In the genomic region with DNA sequence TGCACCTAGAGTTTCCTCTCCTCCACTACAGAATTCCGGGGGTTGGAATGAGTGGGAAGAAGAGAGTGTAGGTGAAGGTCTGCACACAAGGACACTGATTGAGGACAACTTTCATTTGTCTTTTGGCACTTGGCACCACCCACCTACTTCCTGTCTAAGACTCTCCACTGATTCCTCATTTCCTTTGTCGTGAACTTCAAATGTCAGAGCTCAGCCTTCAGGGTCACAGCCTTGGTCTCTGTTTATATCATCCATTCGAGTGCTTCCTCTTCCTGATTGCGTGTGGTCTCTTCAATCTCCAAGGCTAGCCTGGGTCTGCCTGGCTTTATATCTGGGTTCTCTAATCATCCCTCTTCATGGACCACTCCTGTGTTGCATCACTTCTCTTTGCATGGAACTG, we compare ENCODE assay signal across 31 mouse cellular contexts. TPM values are rescaled to one million over a fixed set of nuclear protein-coding genes. Genes with fewer than 3 reads are reported as not detected.
DNase-seq lines count a peak whose midpoint lies in the region; ATAC-seq and TF ChIP-seq lines count a peak whose summit lies in the region.
"Had no signal": no experiment of that assay in that cellular context is flagged by ENCODE, and none has a peak within 500 bp of the region (broad histone marks: within the 10 kb centered on the region; RNA-seq: fewer than 3 reads in every experiment).

No protein-coding gene starts in this region.

- H3K9ac ChIP-seq in lung, embryonic 14.5 days = no peak overlapping the region
- H3K9ac ChIP-seq: embryonic facial prominence, embryonic 13.5 days; forebrain, embryonic 12.5 days; forebrain, embryonic 15.5 days; heart, embryonic 12.5 days; heart, embryonic 15.5 days; hindbrain, embryonic 13.5 days; intestine, embryonic 15.5 days had no signal

- 41% methylated on average over 4 of the region's 4 CpGs for WGBS in lung, embryonic 14.5 days

- no peak overlapping the region for H3K27ac ChIP-seq in lung, embryonic 14.5 days (ENCODE audit: low read depth)
- H3K27ac ChIP-seq: embryonic facial prominence, embryonic 10.5 days; embryonic facial prominence, embryonic 13.5 days; forebrain, embryonic 12.5 days; forebrain, embryonic 15.5 days; heart, embryonic 15.5 days; hindbrain, embryonic 10.5 days; hindbrain, embryonic 13.5 days; intestine, embryonic 15.5 days had no signal

- DNase-seq in adrenal gland, adult 8-10 months = peak; percentile 30
- no peak for DNase-seq in adrenal gland, postnatal 4 days (ENCODE audit: low spot score in 2 of 2)
- peak; percentile 51 for DNase-seq in lung, embryonic 14.5 days
- no peak for DNase-seq in lung, postnatal 25 days (ENCODE audit: low spot score)
- peak; percentile 60 for DNase-seq in adrenal gland, postnatal 14 days
- DNase-seq in ovary, postnatal 10 days (ENCODE audit: low spot score) = no peak
- DNase-seq: B cell, adult 2 months; cerebellum, adult 11-12 months; cerebellum, adult 8-10 months; cerebellum, postnatal 36 days; embryo, embryonic 11 days; gastrocnemius, postnatal 25 days; heart, adult 18-20 months; heart, postnatal 10 days; heart, postnatal 36 days had no signal

- H3K27me3 ChIP-seq in lung, embryonic 14.5 days (ENCODE audit: insufficient read depth, low read length) = no peaks in the 10 kb centered on the region
- H3K27me3 ChIP-seq: CH12.LX; embryonic facial prominence, embryonic 13.5 days; forebrain, embryonic 12.5 days; forebrain, embryonic 15.5 days; heart, embryonic 12.5 days; hindbrain, embryonic 13.5 days; intestine, embryonic 15.5 days had no signal

- ATAC-seq in lung, embryonic 14.5 days (ENCODE audit: insufficient read depth) = peak; percentile 24; the same call in 1 of the 2 replicates
- ATAC-seq: forebrain, embryonic 15.5 days; hindbrain, embryonic 16.5 days; intestine, embryonic 15.5 days; Patski had no signal

- no peaks in the 10 kb centered on the region for H3K36me3 ChIP-seq in lung, embryonic 14.5 days (ENCODE audit: insufficient read depth)
- H3K36me3 ChIP-seq: embryonic facial prominence, embryonic 10.5 days; embryonic facial prominence, embryonic 13.5 days; forebrain, embryonic 12.5 days; forebrain, embryonic 15.5 days; G1E; heart, embryonic 12.5 days; heart, embryonic 15.5 days; hindbrain, embryonic 10.5 days; hindbrain, embryonic 13.5 days; intestine, embryonic 15.5 days had no signal

- H3K4me1 ChIP-seq in lung, embryonic 14.5 days (ENCODE audit: insufficient read depth) = no peaks in the 10 kb centered on the region
- H3K4me1 ChIP-seq: embryonic facial prominence, embryonic 10.5 days; embryonic facial prominence, embryonic 13.5 days; forebrain, embryonic 12.5 days; heart, embryonic 12.5 days; heart, embryonic 15.5 days; hindbrain, embryonic 10.5 days; intestine, embryonic 15.5 days had no signal

- no peak for TF ChIP-seq CTCF in lung, embryonic 14.5 days (IDR thresholded peaks at IDR 0.05; ENCODE audit: low read depth)

- H3K4me2 ChIP-seq in lung, embryonic 14.5 days = no peak overlapping the region
- H3K4me2 ChIP-seq: embryonic facial prominence, embryonic 13.5 days; forebrain, embryonic 12.5 days; forebrain, embryonic 15.5 days; heart, embryonic 12.5 days; heart, embryonic 15.5 days; hindbrain, embryonic 13.5 days; intestine, embryonic 15.5 days had no signal

- no peak overlapping the region for H3K4me3 ChIP-seq in lung, embryonic 14.5 days (ENCODE audit: low read depth, low read length)
- H3K4me3 ChIP-seq: embryonic facial prominence, embryonic 10.5 days; embryonic facial prominence, embryonic 13.5 days; erythroblast, embryonic 14.5 days; forebrain, embryonic 12.5 days; forebrain, embryonic 15.5 days; heart, embryonic 12.5 days; heart, embryonic 15.5 days; hindbrain, embryonic 10.5 days; hindbrain, embryonic 13.5 days; intestine, embryonic 15.5 days had no signal

- H3K9me3 ChIP-seq in lung, embryonic 14.5 days (ENCODE audit: low read depth, low read length) = no peaks in the 10 kb centered on the region
- H3K9me3 ChIP-seq: embryonic facial prominence, embryonic 10.5 days; forebrain, embryonic 15.5 days; heart, embryonic 15.5 days; hindbrain, embryonic 13.5 days; intestine, embryonic 15.5 days had no signal

RNA-seq across cellular contexts. Expression of gene Gjb5, which starts 37.6 kb away (rescaled TPM):
- total RNA-seq in adrenal gland, adult 8-10 months (2022) = under 1 TPM in 3 of 4 experiments, not detected in 1; 0.18 to 0.38 (median 0.21) TPM
- total RNA-seq in adrenal gland, postnatal 4 days (2021) = 1 to 10 TPM in 1 of 2 experiments, under 1 TPM in 1; 0.65 to 1.1 TPM
- polyA plus RNA-seq in lung, embryonic 14.5 days (2014; fragmentation: Nextera tagmentation; extraction: Ambion mirVana) = 0.51 and 0.70 TPM in 2 replicates
- total RNA-seq in adrenal gland, postnatal 14 days (2021) = 0.37 and 0.49 TPM in 2 replicates
- total RNA-seq: gastrocnemius, adult 8-10 months had no signal
- polyA plus RNA-seq: cortical plate, adult 2 months; erythroblast, embryonic 14.5 days; forebrain, embryonic 12.5 days; forebrain, embryonic 15.5 days; G1E had no signal

RNA-seq across cellular contexts. Expression of gene Gjb4, which starts 41.7 kb away (rescaled TPM):
- not detected for total RNA-seq in adrenal gland, adult 8-10 months (2022)
- total RNA-seq in adrenal gland, postnatal 4 days (2021) = not detected
- 0.12 TPM in 1 of 2 replicates, not detected in the other for polyA plus RNA-seq in lung, embryonic 14.5 days (2014; fragmentation: Nextera tagmentation; extraction: Ambion mirVana)
- total RNA-seq in adrenal gland, postnatal 14 days (2021) = not detected in 2 replicates
- total RNA-seq: CH12.LX; gastrocnemius, adult 8-10 months; gastrocnemius, postnatal 25 days; heart, adult 18-20 months; heart, postnatal 10 days; heart, postnatal 36 days had no signal
- polyA plus RNA-seq: cortical plate, adult 2 months; embryonic facial prominence, embryonic 10.5 days; erythroblast, embryonic 14.5 days; forebrain, embryonic 12.5 days; forebrain, embryonic 15.5 days; G1E; heart, embryonic 12.5 days; heart, embryonic 15.5 days; hindbrain, embryonic 13.5 days; hindbrain, embryonic 16.5 days had no signal

Comparison
In these comparisons a context has a peak if more than half of its experiments do, and no peak if none do; other contexts are left out.
1. DNase-seq: peak in adrenal gland, adult 8-10 months (single experiment), lung, embryonic 14.5 days (single experiment) and adrenal gland, postnatal 14 days (single experiment); none in adrenal gland, postnatal 4 days (0 of 2), lung, postnatal 25 days (single experiment) and ovary, postnatal 10 days (single experiment).